Mouse (Mus musculus) kidney, adult 2 months (tissue): ENCODE results near the gene Kalrn.

Source experiments
- CTCF ChIP-seq: fragments of 200-500 bp; conservative IDR thresholded peaks from 2 replicates; pipeline ENCODE4 v1.5.1; 2011; ENCODE audit warnings: low read depth, mild to moderate bottlenecking, control low read depth, low read length, moderate library complexity, mixed read lengths; ENCODE audit not compliant: insufficient read depth, insufficient read length
- POLR2A ChIP-seq: fragments of 200-500 bp; IDR thresholded peaks from one replicate; pipeline ENCODE4 v1.6.1; 2011; ENCODE audit warnings: low read depth, low read length, control low read depth

DNA sequence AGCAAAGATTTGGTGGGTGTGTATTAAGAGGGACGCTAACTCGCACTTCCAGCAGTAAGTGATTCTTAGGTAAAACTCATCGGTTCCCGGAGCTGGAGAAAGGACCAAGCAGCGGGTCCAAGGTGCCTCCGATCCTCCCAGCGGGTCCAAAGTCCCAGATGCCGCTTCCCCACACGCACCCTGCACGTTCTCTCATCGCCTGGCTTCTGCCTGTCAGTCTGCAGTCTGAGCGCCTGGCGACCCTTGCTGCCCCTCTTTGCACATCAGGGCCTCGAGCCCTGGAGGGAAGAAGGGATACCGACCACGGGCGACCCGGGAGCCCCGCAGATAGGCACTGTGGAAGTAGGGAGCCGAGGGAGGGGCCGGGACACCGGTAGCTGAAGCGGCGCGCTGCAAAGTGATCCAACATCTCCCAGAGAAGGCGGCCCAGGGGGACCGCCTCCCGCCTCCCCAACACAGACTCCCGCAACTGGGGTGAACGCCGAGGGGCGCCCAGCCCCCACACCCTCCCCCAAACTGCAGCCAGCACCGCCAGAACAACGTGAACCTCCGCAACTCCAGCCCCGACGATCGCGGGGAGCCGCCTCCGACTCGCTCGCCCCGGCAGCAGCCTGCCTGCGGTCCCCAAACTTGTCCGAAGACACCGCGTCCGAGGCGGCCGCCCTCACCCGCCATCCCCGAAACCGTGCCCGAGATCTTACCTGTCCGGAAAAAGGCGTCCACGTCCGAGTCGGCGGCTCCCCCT, 754 bp downstream of the Kalrn start:
- TF ChIP-seq CTCF (no peak), POLR2A (no peak)
